Mouse (Mus musculus) forebrain, embryonic 12.5 days (tissue): ENCODE data around the gene Pde9a. TPM values are rescaled to one million over a fixed set of nuclear protein-coding genes. Genes with fewer than 3 reads are reported as not detected.

ENCODE experiments used
- ATAC-seq: fragments of 200-750 bp; cut with Nextera tagmentation; 2 replicates; pipeline ENCODE4 v1.8.0; 2017; ENCODE audit warnings: moderate TSS enrichment; ENCODE audit not compliant: low FRiP score
- H3K27ac ChIP-seq: fragments of 300-500 bp; sonication (generic); 2 replicates; pipeline ENCODE4 v1.5.1; 2016; ENCODE audit warnings: mild to moderate bottlenecking
- H3K27me3 ChIP-seq: fragments of 300-500 bp; sonication (generic); 2 replicates; pipeline ENCODE4 v1.6.1; 2016; ENCODE audit warnings: mild to moderate bottlenecking
- H3K36me3 ChIP-seq: fragments of 300-500 bp; sonication (generic); replicated peaks from 2 replicates; pipeline ENCODE4 v1.6.1; 2016; ENCODE audit warnings: mild to moderate bottlenecking
- H3K4me1 ChIP-seq: fragments of 300-500 bp; sonication (generic); 2 replicates; pipeline ENCODE4 v1.6.1; 2016
- H3K4me2 ChIP-seq: fragments of 300-500 bp; sonication (generic); 2 replicates; pipeline ENCODE4 v1.6.1; 2016; ENCODE audit warnings: mild to moderate bottlenecking, moderate library complexity
- H3K4me3 ChIP-seq: fragments of 300-500 bp; sonication (generic); replicated peaks from 2 replicates; pipeline ENCODE4 v1.5.1; 2016; ENCODE audit warnings: mild to moderate bottlenecking
- H3K9ac ChIP-seq: fragments of 300-500 bp; sonication (generic); 2 replicates; pipeline ENCODE4 v1.6.1; 2016; ENCODE audit warnings: mild to moderate bottlenecking
- H3K9me3 ChIP-seq: fragments of 300-500 bp; sonication (generic); 2 replicates; pipeline ENCODE4 v1.6.1; 2016
- WGBS: fragments of 180-500 bp; shearing (Covaris S2); methylation state at CpG from one replicate; pipeline ENCODE4 v1.1.7; 2016; 5-methylcytosine and 5-hydroxymethylcytosine counted together
- polyA plus RNA-seq: library from polyadenylated mRNA; unstranded; fragments of >200 nt; fragmentation: Nextera tagmentation; extraction: Ambion mirVana; gene quantifications from 2 replicates; pipeline ENCODE4 v1.2.1, GENCODE M21; 2016

Pde9a gene
- polyA plus RNA-seq, 1 experiment from 2014 or later = 36.7 TPM

DNA sequence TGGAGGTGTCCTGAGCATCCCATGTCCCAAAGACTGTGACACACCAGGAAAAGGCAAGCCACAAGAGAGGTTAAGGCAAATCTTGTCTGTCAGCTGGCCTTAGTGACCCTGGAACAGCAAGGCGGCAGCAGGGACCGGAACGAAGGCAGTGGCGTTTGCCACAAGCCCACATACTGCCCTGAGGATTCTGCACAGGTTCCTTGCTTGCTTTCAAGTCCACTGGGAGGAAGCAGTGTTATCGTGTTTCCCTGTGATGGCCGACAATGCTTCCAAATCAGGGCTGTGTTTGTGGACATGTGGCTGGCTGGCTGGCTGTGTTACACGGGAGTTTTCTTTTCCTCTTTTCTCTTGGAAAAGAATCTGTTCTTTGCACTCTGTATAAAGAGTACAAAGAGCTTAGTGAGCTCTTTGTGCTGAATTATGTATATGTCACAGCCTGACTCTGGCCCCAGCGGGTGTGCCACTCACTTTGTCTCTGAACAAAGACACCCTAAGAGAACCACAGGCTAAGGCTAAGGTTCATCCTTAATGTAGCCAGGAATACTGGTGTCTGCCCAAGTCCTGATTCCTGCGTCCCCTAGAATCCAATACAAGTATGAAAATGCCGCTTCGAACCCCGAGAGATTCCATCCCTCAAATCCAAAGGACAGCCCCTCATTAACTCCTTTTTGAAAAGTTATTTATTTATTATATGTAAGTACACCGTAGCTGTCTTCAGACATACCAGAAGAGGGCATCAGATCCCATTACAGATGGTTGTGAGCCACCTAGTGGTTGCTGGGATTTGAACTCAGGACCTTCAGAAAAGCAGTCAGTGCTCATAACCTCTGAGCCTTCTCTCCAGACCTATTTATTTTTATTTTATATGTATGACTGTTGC is 50.2 kb downstream of the Pde9a start:
- Histone ChIP-seq H3K27ac (0 out of 2 replicates have a peak overlapping the region, but pooled peaks have one; percentile 33), H3K9ac (no peak overlapping the region), H3K36me3 (no peaks in the 10 kb centered on the region), H3K4me3 (no peak overlapping the region), H3K4me1 (peaks cover 39% of the 10 kb centered on the region), H3K9me3 (no peaks in the 10 kb centered on the region), H3K4me2 (no peak overlapping the region), H3K27me3 (peaks cover 14% of the 10 kb centered on the region)
- ATAC-seq = no peak
- 33% methylated on average over 13 of the region's 13 CpGs for WGBS

DNA sequence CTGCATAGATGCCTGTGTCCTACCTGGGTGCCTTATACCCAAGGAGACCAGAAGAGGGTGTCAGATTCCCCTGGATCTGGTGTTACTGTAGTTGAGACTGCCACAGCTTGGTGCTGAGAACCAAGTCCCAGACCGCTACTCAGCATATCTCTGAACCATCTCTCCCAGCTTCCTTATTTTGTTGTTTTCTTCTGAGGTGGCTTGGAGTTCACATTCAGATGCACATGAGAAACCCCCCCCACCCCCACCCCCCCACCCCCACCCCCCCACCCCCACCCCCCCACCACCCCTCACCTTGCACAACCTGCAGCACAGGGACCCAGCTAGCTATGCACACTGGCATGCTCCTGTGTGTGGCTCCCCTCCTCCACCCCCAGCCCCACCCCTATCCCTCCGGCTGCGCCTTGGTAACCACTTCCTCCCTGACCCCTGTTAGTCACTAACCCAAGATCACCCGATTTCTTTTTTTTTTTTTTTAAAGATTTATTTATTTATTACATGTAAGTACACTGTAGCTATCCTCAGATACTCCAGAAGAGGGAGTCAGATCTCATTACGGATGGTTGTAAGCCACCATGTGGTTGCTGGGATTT is 50.9 kb downstream of the Pde9a start:
- peaks cover 14% of the 10 kb centered on the region for H3K27me3 ChIP-seq
- H3K9me3 ChIP-seq = no peaks in the 10 kb centered on the region
- H3K9ac ChIP-seq = no peak overlapping the region
- H3K4me3 ChIP-seq = no peak overlapping the region
- ATAC-seq = no peak
- WGBS = 88% methylated on average over 4 of the region's 5 CpGs
- H3K4me1 ChIP-seq = peaks cover 39% of the 10 kb centered on the region
- H3K4me2 ChIP-seq = no peak overlapping the region
- no peak overlapping the region for H3K27ac ChIP-seq
- no peaks in the 10 kb centered on the region for H3K36me3 ChIP-seq

DNA sequence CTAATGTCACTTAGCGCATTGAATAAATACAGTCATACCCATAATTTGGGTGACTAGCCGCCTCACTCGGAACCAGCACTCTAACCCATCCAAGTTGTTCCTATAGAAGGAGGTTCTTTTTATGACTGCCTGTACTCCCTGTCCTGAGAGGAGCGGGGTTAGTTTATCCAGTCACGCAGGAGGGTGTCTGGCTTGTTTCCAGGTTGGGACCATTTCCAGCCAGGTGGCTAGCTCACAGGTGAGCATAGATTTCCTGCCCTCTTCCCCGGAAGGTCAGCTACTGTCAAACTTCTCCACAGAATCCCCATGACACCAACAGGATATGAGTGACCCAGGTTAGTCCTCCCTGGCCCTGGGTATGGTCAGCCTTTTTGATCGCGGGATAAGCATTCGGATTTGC is 51.5 kb downstream of the Pde9a start:
- no peak overlapping the region for H3K9ac ChIP-seq
- H3K4me2 ChIP-seq = no peak overlapping the region
- peaks cover 38% of the 10 kb centered on the region for H3K4me1 ChIP-seq
- ATAC-seq = no peak
- H3K27ac ChIP-seq = no peak overlapping the region
- WGBS = 92% methylated on average over 9 of the region's 9 CpGs
- no peaks in the 10 kb centered on the region for H3K9me3 ChIP-seq
- no peaks in the 10 kb centered on the region for H3K36me3 ChIP-seq
- H3K27me3 ChIP-seq = peaks cover 14% of the 10 kb centered on the region
- no peak overlapping the region for H3K4me3 ChIP-seq

DNA sequence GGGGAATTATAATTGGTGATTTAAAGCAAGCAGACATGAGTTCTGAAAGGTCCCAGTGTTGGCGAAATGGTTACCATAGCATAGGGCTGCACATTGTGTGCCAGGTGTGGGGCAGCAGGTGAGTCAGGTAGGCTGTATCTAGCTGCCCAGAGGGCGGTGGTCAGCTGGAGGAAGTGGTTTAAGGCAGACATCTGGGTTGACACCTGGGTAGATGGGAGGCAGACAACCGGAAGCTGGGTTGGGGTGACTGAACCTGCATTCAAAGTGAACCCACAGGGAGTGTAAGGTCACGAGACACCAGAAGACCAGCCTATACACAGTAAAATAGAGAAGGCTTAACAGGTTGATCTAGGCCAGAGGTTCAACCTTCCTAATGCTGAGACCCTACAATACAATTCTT is 54.0 kb downstream of the Pde9a start:
- ATAC-seq = no peak
- H3K4me2 ChIP-seq = no peak overlapping the region
- 84% methylated on average over 4 of the region's 4 CpGs for WGBS

DNA sequence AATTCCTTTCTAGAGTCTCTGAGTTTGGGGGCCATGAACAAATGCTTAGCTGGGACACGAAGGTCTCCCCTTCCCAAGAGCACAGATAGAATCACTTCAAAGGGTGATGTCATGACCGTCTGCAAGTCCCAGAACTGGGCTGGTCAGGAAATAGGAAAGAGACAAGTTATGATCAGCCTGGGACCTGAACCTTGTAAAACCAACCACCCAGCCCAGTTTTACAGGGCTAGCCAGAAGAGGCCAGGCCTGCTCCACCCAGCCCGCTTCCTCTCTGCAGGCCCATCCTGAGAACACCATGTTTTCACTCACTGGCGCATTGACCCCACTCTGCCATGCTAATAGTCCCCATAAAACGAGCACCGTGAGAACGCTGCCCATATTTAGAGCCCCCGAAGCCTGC is 56.5 kb downstream of the Pde9a start:
- no peak for ATAC-seq
- WGBS = 92% methylated on average over 8 of the region's 8 CpGs
- no peak overlapping the region for H3K4me2 ChIP-seq
- H3K9ac ChIP-seq = no peak overlapping the region
- no peak overlapping the region for H3K4me3 ChIP-seq
- H3K4me1 ChIP-seq = no peaks in the 10 kb centered on the region
- no peaks in the 10 kb centered on the region for H3K27me3 ChIP-seq
- H3K9me3 ChIP-seq = no peaks in the 10 kb centered on the region
- no peak overlapping the region for H3K27ac ChIP-seq
- peaks cover 10% of the 10 kb centered on the region for H3K36me3 ChIP-seq

More for the DNA sequence above, 54.0 kb downstream of the Pde9a start:
- no peaks in the 10 kb centered on the region; the same call in 1 of the 2 replicates for H3K27me3 ChIP-seq
- H3K27ac ChIP-seq = no peak overlapping the region
- H3K4me3 ChIP-seq = no peak overlapping the region
- no peaks in the 10 kb centered on the region for H3K9me3 ChIP-seq
- no peaks in the 10 kb centered on the region for H3K36me3 ChIP-seq
- peaks cover 13% of the 10 kb centered on the region for H3K4me1 ChIP-seq
- H3K9ac ChIP-seq = no peak overlapping the region

DNA sequence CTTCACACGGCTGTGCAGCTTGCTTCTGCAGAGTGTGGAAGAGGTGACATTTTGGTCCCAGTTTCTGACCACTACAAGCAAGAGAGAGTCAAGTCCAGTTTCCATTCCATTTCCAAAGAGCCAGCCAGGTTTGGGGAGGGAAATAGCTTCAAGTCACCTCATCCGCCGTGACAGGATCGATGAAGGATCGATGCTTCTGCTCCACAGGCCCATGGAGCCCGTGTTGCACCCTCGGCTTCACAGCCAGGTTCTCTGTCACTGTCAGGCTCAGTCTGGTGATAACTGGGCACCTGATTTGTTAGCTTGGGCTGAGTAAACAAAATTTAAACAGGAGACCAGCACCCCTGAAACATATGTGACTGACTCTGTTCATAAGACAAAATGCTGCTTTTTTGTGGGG is 58.2 kb downstream of the Pde9a start:
- ATAC-seq = no peak
- Histone ChIP-seq H3K27me3 (no peaks in the 10 kb centered on the region), H3K4me2 (no peak overlapping the region), H3K4me1 (no peaks in the 10 kb centered on the region), H3K4me3 (no peak overlapping the region), H3K36me3 (peaks cover 12% of the 10 kb centered on the region), H3K9me3 (no peaks in the 10 kb centered on the region), H3K9ac (no peak overlapping the region), H3K27ac (no peak overlapping the region)
- WGBS = 73% methylated on average over 7 of the region's 7 CpGs

DNA sequence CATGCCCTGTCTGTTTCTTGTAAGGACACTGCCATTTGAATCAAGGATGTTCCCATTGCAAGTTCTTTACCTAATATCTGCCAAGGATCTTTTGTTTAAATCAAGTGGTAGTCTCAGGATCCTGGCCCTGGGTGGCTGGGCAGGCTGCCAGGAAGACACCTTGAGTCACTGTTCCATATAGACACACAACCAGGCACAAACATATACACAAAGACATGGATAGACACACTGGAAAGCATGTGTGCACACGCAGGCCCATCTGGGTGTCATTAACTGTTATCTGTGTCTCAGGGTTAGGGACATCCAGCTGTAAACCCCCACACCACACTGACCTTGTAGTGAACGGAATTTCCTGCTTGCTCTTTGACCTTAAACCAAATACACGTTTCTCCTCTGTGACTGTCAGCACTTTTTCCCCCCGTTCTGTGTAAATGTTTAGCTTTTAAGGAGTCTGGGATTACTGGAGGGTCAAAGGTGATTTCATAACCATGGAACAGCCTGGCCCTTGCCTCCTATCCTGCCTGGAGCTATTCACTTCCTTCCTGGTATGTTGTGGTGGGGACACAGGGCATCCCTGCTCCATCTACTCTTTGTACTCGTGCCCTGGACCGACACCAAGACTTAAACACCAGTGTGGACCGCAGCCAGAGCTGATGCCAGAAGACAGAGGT is 59.2 kb downstream of the Pde9a start:
- no peak for ATAC-seq

DNA sequence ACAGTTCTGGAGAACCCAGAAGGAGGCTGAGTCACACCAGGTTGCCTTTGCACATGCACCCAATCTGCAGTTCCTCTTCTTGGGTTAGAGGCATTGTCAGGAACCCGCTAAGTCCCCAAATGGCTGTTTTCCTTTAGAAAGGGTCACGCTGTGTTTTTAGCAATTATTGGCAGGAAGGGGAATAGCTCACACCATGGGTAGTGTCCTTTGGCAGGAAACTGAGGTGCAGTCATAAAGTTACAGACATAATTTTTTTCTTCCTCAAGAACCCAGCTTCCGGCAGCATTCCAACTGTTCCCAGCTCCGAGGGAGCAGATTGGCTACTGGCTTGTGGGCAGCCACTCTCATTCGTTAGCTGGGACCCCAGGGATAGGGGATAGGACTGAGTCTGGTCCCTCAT is 61.8 kb downstream of the Pde9a start:
- Histone ChIP-seq H3K4me2 (no peak overlapping the region), H3K27me3 (no peaks in the 10 kb centered on the region), H3K36me3 (peaks cover 18% of the 10 kb centered on the region), H3K27ac (no peak overlapping the region), H3K9me3 (no peaks in the 10 kb centered on the region), H3K9ac (no peak overlapping the region), H3K4me3 (no peak overlapping the region), H3K4me1 (peaks cover 10% of the 10 kb centered on the region)
- ATAC-seq = no peak
- 90% methylated on average over 5 of the region's 5 CpGs for WGBS

More for the DNA sequence above, 59.2 kb downstream of the Pde9a start:
- no peaks in the 10 kb centered on the region for H3K9me3 ChIP-seq
- WGBS = 74% methylated on average over 7 of the region's 7 CpGs
- H3K4me1 ChIP-seq = no peaks in the 10 kb centered on the region
- H3K36me3 ChIP-seq = peaks cover 13% of the 10 kb centered on the region
- H3K27ac ChIP-seq = no peak overlapping the region
- no peak overlapping the region for H3K9ac ChIP-seq
- H3K27me3 ChIP-seq = no peaks in the 10 kb centered on the region
- H3K4me3 ChIP-seq = no peak overlapping the region
- H3K4me2 ChIP-seq = no peak overlapping the region

DNA sequence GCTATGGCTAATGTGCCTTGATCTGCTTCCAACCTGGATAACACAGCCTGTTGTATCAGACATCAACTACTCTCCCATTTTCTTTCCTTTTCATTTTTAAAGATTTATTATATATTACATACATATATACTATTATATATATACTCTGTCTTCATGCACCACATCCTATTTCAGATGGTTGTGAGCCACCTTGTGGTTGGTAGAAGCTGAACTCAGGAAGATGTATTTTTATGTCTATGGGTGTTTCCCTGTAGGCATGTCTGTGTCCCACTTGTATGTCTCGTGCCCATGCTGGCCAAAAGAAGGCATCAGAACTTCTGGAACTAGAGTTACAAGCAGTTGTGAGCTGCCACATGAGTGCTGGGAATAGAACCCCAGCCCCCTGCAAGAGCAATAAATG is 62.5 kb downstream of the Pde9a start:
- no peak overlapping the region for H3K27ac ChIP-seq
- H3K9me3 ChIP-seq = no peaks in the 10 kb centered on the region
- 87% methylated on average over 1 of the region's 1 CpGs for WGBS
- H3K27me3 ChIP-seq = no peaks in the 10 kb centered on the region
- ATAC-seq = no peak
- H3K4me3 ChIP-seq = no peak overlapping the region
- H3K4me1 ChIP-seq = peaks cover 10% of the 10 kb centered on the region
- H3K4me2 ChIP-seq = no peak overlapping the region
- H3K36me3 ChIP-seq = peaks cover 19% of the 10 kb centered on the region
- no peak overlapping the region for H3K9ac ChIP-seq

DNA sequence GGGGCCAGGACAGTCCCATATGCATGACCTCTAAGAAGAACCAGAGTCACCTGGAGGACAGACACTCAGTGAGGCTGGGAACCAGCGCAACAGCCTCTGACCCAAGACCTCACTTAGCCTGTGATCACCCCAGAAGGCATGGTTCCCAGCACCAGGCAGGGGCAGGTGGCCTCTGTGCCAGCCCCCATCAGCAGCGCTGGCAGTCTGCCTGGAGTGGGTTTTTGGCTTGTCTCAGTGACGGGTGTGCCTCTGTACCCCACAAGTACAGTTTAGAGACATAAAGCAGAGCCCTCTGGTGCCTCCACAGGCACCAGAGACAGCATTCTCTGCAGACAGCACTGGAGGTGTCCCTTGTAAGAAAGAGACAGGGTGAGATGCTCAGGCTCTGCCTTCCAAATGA is 64.2 kb downstream of the Pde9a start:
- Histone ChIP-seq H3K27ac (no peak overlapping the region), H3K4me3 (no peak overlapping the region), H3K9me3 (no peaks in the 10 kb centered on the region), H3K27me3 (no peaks in the 10 kb centered on the region), H3K36me3 (peaks cover 26% of the 10 kb centered on the region), H3K4me1 (peaks cover 10% of the 10 kb centered on the region), H3K9ac (no peak overlapping the region), H3K4me2 (no peak overlapping the region)
- WGBS = 80% methylated on average over 3 of the region's 3 CpGs
- ATAC-seq = no peak

DNA sequence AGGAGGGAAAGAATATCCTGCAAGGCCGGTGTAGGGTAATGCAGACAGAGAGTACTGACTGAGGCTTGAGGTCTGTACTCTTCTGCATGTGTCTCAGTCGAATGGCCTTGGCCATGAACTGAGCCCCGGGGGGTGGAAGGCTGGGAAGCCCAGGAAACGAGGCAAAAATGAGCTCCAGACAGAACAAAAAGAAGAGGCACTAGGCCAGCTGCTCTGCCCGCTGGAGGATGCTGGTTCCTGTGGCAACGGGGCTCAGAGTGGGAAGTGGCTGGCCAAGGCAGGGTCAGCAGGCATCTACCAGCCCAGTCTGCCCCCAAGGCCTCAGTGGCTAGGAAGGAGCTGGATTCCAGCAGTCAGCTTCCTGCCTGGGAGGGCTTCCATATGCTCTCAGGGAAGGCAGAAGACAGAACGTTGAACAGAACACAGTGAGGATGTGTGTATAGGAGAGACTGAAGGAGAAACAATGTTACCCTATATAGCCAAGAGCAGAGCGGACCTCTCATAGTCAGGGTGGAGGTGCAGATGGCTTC is 65.2 kb downstream of the Pde9a start:
- Histone ChIP-seq H3K36me3 (peaks cover 36% of the 10 kb centered on the region), H3K9me3 (no peaks in the 10 kb centered on the region), H3K4me2 (no peak overlapping the region), H3K4me1 (peaks cover 10% of the 10 kb centered on the region), H3K4me3 (no peak overlapping the region), H3K9ac (no peak overlapping the region), H3K27me3 (no peaks in the 10 kb centered on the region), H3K27ac (peak overlapping the region; percentile 36; the same call in 1 of the 2 replicates)
- ATAC-seq = no peak
- WGBS = 58% methylated on average over 8 of the region's 8 CpGs

DNA sequence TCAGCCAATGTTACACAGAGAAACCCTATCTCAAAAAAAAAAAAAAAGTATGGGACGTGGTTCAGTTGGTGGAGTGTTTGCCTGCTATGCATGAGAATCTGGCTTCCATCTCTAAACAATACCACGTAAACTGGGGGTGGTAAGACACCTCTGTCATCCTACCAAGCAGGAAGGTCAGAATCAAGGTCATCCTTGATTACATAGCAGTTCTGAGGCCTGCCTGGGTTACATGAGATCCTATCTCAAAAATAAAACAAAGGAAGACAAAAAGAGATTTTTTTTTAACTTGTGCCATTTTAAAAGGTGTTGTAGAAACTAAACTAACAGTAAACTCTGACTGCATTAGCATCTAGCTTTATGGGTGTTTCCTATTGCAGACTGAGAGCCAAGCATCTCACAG is 66.8 kb downstream of the Pde9a start:
- no peaks in the 10 kb centered on the region for H3K27me3 ChIP-seq
- H3K4me1 ChIP-seq = peaks cover 10% of the 10 kb centered on the region
- H3K9me3 ChIP-seq = no peaks in the 10 kb centered on the region
- no peak overlapping the region for H3K27ac ChIP-seq
- H3K9ac ChIP-seq = no peak overlapping the region
- H3K4me3 ChIP-seq = no peak overlapping the region
- 89% methylated on average over 2 of the region's 2 CpGs for WGBS
- ATAC-seq = no peak
- H3K4me2 ChIP-seq = no peak overlapping the region
- peaks cover 30% of the 10 kb centered on the region for H3K36me3 ChIP-seq
